Mouse (Mus musculus): ENCODE measurements around the gene Dpm1. TPM values are rescaled to one million over a fixed set of nuclear protein-coding genes. Genes with fewer than 3 reads are reported as not detected.

The Dpm1 gene
- polyA plus RNA-seq, 1 experiment from 2014 or later: 84.6 TPM

- H3K27me3 ChIP-seq (replicated peaks; ENCODE audit: control insufficient read depth, insufficient read depth, low read length): no peaks in the 10 kb centered on the region
- no peak overlapping the region for H3K9ac ChIP-seq (ENCODE audit: low read depth, low read length)
- ATAC-seq (ENCODE audit: low read depth) (no peak), DNase-seq (ENCODE audit: low spot score) (no peak)
- H3K27ac ChIP-seq (replicated peaks; ENCODE audit: low read depth, low read length): no peak overlapping the region
- H3K4me1 ChIP-seq (ENCODE audit: control insufficient read depth, insufficient read depth, low read length): peaks cover 38% of the 10 kb centered on the region
- no peak overlapping the region for H3K4me3 ChIP-seq (ENCODE audit: low read depth, low read length)
- WGBS: 54% methylated on average over 2 of the region's 2 CpGs
- no peaks in the 10 kb centered on the region for H3K9me3 ChIP-seq (ENCODE audit: control insufficient read depth, low read length)
- no peak overlapping the region for H3K4me2 ChIP-seq (ENCODE audit: low read depth, low read length)
- peaks cover 35% of the 10 kb centered on the region for H3K36me3 ChIP-seq (ENCODE audit: control insufficient read depth, insufficient read depth, low read length)
Observed at GRCm38 (mm10) chr2:168195721-168196120, 34.7 kb downstream of the Dpm1 start.

GRCm38 (mm10) chr2:168193685-168194084, 36.7 kb downstream of the Dpm1 start:
- Histone ChIP-seq H3K27me3 (replicated peaks; ENCODE audit: control insufficient read depth, insufficient read depth, low read length) (no peaks in the 10 kb centered on the region), H3K4me2 (ENCODE audit: low read depth, low read length) (no peak overlapping the region), H3K4me3 (ENCODE audit: low read depth, low read length) (no peak overlapping the region), H3K27ac (replicated peaks; ENCODE audit: low read depth, low read length) (no peak overlapping the region), H3K4me1 (ENCODE audit: control insufficient read depth, insufficient read depth, low read length) (peaks cover 27% of the 10 kb centered on the region), H3K36me3 (ENCODE audit: control insufficient read depth, insufficient read depth, low read length) (peaks cover 37% of the 10 kb centered on the region), H3K9ac (ENCODE audit: low read depth, low read length) (no peak overlapping the region), H3K9me3 (ENCODE audit: control insufficient read depth, low read length) (no peaks in the 10 kb centered on the region)
- ATAC-seq (ENCODE audit: low read depth) (no peak), DNase-seq (ENCODE audit: low spot score) (no peak)
- WGBS: 67% methylated on average over 2 of the region's 2 CpGs

GRCm38 (mm10) chr2:168191856-168192255, 38.5 kb downstream of the Dpm1 start:
- DNase-seq (ENCODE audit: low spot score) (no peak), ATAC-seq (ENCODE audit: low read depth) (no peak)
- Histone ChIP-seq H3K27me3 (replicated peaks; ENCODE audit: control insufficient read depth, insufficient read depth, low read length) (no peaks in the 10 kb centered on the region), H3K36me3 (ENCODE audit: control insufficient read depth, insufficient read depth, low read length) (peaks cover 46% of the 10 kb centered on the region), H3K4me3 (ENCODE audit: low read depth, low read length) (no peak overlapping the region), H3K4me1 (ENCODE audit: control insufficient read depth, insufficient read depth, low read length) (peaks cover 26% of the 10 kb centered on the region), H3K9ac (ENCODE audit: low read depth, low read length) (no peak overlapping the region), H3K9me3 (ENCODE audit: control insufficient read depth, low read length) (no peaks in the 10 kb centered on the region), H3K4me2 (ENCODE audit: low read depth, low read length) (no peak overlapping the region), H3K27ac (replicated peaks; ENCODE audit: low read depth, low read length) (no peak overlapping the region)
- 89% methylated on average over 2 of the region's 2 CpGs for WGBS

- no peak for ATAC-seq (ENCODE audit: low read depth)
- Histone ChIP-seq H3K9ac (ENCODE audit: low read depth, low read length) (no peak overlapping the region), H3K4me2 (ENCODE audit: low read depth, low read length) (no peak overlapping the region), H3K4me3 (ENCODE audit: low read depth, low read length) (no peak overlapping the region), H3K9me3 (ENCODE audit: control insufficient read depth, low read length) (no peaks in the 10 kb centered on the region), H3K4me1 (ENCODE audit: control insufficient read depth, insufficient read depth, low read length) (no peaks in the 10 kb centered on the region), H3K36me3 (ENCODE audit: control insufficient read depth, insufficient read depth, low read length) (peaks cover 32% of the 10 kb centered on the region), H3K27me3 (replicated peaks; ENCODE audit: control insufficient read depth, insufficient read depth, low read length) (no peaks in the 10 kb centered on the region), H3K27ac (replicated peaks; ENCODE audit: low read depth, low read length) (no peak overlapping the region)
- no peak for DNase-seq (ENCODE audit: low spot score)
- 31% methylated on average over 7 of the region's 7 CpGs for WGBS
Observed at GRCm38 (mm10) chr2:168175946-168176345, 54.4 kb downstream of the Dpm1 start.

- Histone ChIP-seq H3K4me3 (ENCODE audit: low read depth, low read length) (no peak overlapping the region), H3K9ac (ENCODE audit: low read depth, low read length) (peak overlapping the region; percentile 38; the same call in 1 of the 2 replicates)
- 8% methylated on average over 12 of the region's 13 CpGs for WGBS
Observed at GRCm38 (mm10) chr2:168170167-168170685, 60.2 kb downstream of the Dpm1 start.

GRCm38 (mm10) chr2:168169800-168170113, 60.6 kb downstream of the Dpm1 start:
- Histone ChIP-seq H3K4me3 (ENCODE audit: low read depth, low read length) (no peak overlapping the region), H3K27ac (replicated peaks; ENCODE audit: low read depth, low read length) (peak overlapping the region; percentile 65), H3K9me3 (ENCODE audit: control insufficient read depth, low read length) (no peaks in the 10 kb centered on the region), H3K9ac (ENCODE audit: low read depth, low read length) (peak overlapping the region; percentile 38; the same call in 1 of the 2 replicates), H3K27me3 (replicated peaks; ENCODE audit: control insufficient read depth, insufficient read depth, low read length) (no peaks in the 10 kb centered on the region), H3K4me1 (ENCODE audit: control insufficient read depth, insufficient read depth, low read length) (peaks cover 23% of the 10 kb centered on the region), H3K4me2 (ENCODE audit: low read depth, low read length) (peak overlapping the region; percentile 18; the same call in 1 of the 2 replicates), H3K36me3 (ENCODE audit: control insufficient read depth, insufficient read depth, low read length) (0 out of 2 replicates have a peak, but pooled peaks cover 3% of the 10 kb centered on the region)
- 4% methylated on average over 9 of the region's 9 CpGs for WGBS
- ATAC-seq (ENCODE audit: low read depth) (peak; percentile 7; the same call in 1 of the 2 replicates), DNase-seq (ENCODE audit: low spot score) (no peak)

More at GRCm38 (mm10) chr2:168170167-168170685, 60.2 kb downstream of the Dpm1 start:
- peak overlapping the region; percentile 65 for H3K27ac ChIP-seq (replicated peaks; ENCODE audit: low read depth, low read length)
- peak overlapping the region; percentile 18; the same call in 1 of the 2 replicates for H3K4me2 ChIP-seq (ENCODE audit: low read depth, low read length)
- H3K36me3 ChIP-seq (ENCODE audit: control insufficient read depth, insufficient read depth, low read length): peaks cover 8% of the 10 kb centered on the region
- H3K9me3 ChIP-seq (ENCODE audit: control insufficient read depth, low read length): no peaks in the 10 kb centered on the region
- peak; percentile 68 for DNase-seq (ENCODE audit: low spot score)
- no peaks in the 10 kb centered on the region for H3K27me3 ChIP-seq (replicated peaks; ENCODE audit: control insufficient read depth, insufficient read depth, low read length)
- peaks cover 23% of the 10 kb centered on the region for H3K4me1 ChIP-seq (ENCODE audit: control insufficient read depth, insufficient read depth, low read length)
- ATAC-seq (ENCODE audit: low read depth): peak; percentile 69

- 0 out of 2 replicates have a peak overlapping the region, but pooled peaks have one; percentile 18 for H3K4me2 ChIP-seq (ENCODE audit: low read depth, low read length)
- H3K36me3 ChIP-seq (ENCODE audit: control insufficient read depth, insufficient read depth, low read length): 0 out of 2 replicates have a peak, but pooled peaks cover 3% of the 10 kb centered on the region
- peak; percentile 62 for ATAC-seq (ENCODE audit: low read depth)
- H3K4me3 ChIP-seq (ENCODE audit: low read depth, low read length): no peak overlapping the region
- H3K9me3 ChIP-seq (ENCODE audit: control insufficient read depth, low read length): no peaks in the 10 kb centered on the region
- H3K9ac ChIP-seq (ENCODE audit: low read depth, low read length): no peak overlapping the region
- WGBS: 21% methylated on average over 9 of the region's 9 CpGs
- H3K27ac ChIP-seq (replicated peaks; ENCODE audit: low read depth, low read length): peak overlapping the region; percentile 65
- DNase-seq (ENCODE audit: low spot score): peak; percentile 79
- H3K4me1 ChIP-seq (ENCODE audit: control insufficient read depth, insufficient read depth, low read length): peaks cover 23% of the 10 kb centered on the region
- no peaks in the 10 kb centered on the region for H3K27me3 ChIP-seq (replicated peaks; ENCODE audit: control insufficient read depth, insufficient read depth, low read length)
Observed at GRCm38 (mm10) chr2:168168892-168169799, 61.2 kb downstream of the Dpm1 start.

GRCm38 (mm10) chr2:168167781-168168180, 62.6 kb downstream of the Dpm1 start:
- H3K4me1 ChIP-seq (ENCODE audit: control insufficient read depth, insufficient read depth, low read length): peaks cover 23% of the 10 kb centered on the region
- H3K4me3 ChIP-seq (ENCODE audit: low read depth, low read length): no peak overlapping the region
- no peaks in the 10 kb centered on the region for H3K27me3 ChIP-seq (replicated peaks; ENCODE audit: control insufficient read depth, insufficient read depth, low read length)
- no peaks in the 10 kb centered on the region for H3K36me3 ChIP-seq (ENCODE audit: control insufficient read depth, insufficient read depth, low read length)
- H3K27ac ChIP-seq (replicated peaks; ENCODE audit: low read depth, low read length): no peak overlapping the region
- no peak overlapping the region for H3K9ac ChIP-seq (ENCODE audit: low read depth, low read length)
- ATAC-seq (ENCODE audit: low read depth): no peak
- no peak overlapping the region for H3K4me2 ChIP-seq (ENCODE audit: low read depth, low read length)
- DNase-seq (ENCODE audit: low spot score): no peak
- WGBS: 46% methylated on average over 3 of the region's 3 CpGs
- H3K9me3 ChIP-seq (ENCODE audit: control insufficient read depth, low read length): no peaks in the 10 kb centered on the region
